Mouse (Mus musculus): ENCODE results near the gene 4930452B06Rik. TPM values are rescaled to one million over a fixed set of nuclear protein-coding genes. Genes with fewer than 3 reads are reported as not detected.
A peak's percentile ranks its signal among the peaks of the same experiment; 100 is the strongest.

4930452B06Rik gene
- polyA plus RNA-seq, 1 experiment from 2014 or later = 10.8 TPM

DNA sequence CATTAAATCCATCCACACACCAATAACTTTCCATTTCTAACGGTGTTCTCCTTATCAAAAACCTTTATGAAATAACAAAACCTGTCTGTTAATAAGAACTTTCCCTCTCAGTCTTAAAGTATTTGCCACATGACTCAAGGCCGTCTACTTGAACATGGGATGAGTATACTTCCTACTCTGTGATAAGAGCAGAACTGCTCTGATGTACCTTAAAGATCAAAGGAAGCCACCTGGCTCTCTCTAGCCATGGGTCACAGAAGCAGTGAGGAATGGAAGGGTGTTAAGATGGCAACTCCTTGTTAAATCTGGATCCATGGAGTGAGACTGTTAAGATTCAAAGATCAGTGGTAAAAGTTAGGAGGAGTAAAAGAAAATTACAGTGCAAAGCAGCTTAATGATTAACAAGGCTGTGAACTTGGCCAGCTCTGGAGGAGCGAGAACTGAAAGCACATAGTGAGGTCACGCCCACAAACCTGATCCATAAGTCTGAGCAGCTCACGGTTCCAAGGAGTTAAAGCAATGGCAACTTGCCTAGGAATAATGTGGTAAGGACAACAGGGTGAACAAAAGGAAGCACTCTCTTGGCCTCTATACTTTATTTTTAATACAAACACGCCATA lies 235.3 kb downstream of the 4930452B06Rik start:
- Histone ChIP-seq H3K27ac (no peak overlapping the region), H3K4me3 (no peak overlapping the region)
- 86% methylated on average over 6 of the region's 6 CpGs for WGBS

DNA sequence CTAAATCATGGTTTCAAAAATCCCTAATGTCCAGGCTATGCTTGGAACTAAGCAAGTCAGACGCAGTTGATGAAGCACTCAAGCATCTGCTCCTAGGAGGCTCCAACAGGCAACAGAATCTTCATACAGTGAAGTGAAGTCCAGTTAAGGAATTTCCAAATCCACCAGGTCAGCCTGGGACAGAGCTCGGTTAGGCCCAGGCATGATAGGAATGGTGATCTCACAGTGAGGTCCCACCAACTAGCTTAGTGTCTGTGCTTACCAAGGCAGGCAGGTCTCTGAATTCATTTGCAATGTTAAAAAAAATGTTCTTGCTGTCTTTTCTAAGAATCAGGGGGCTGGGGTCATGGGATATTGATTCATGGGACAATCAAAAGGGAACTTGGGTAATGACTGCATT lies 236.3 kb downstream of the 4930452B06Rik start:
- no peak for DNase-seq (ENCODE audit: low spot score)
- no peaks in the 10 kb centered on the region for H3K27me3 ChIP-seq (ENCODE audit: insufficient read depth, poor library complexity, severe bottlenecking)
- H3K4me3 ChIP-seq = no peak overlapping the region
- 80% methylated on average over 2 of the region's 2 CpGs for WGBS
- H3K27ac ChIP-seq = no peak overlapping the region
- no peaks in the 10 kb centered on the region for H3K4me1 ChIP-seq (replicated peaks)
- H3K9me3 ChIP-seq = no peaks in the 10 kb centered on the region
- H3K36me3 ChIP-seq = no peaks in the 10 kb centered on the region

More for the DNA sequence above, 235.3 kb downstream of the 4930452B06Rik start:
- DNase-seq (ENCODE audit: low spot score) = no peak
- Histone ChIP-seq H3K27me3 (ENCODE audit: insufficient read depth, poor library complexity, severe bottlenecking) (no peaks in the 10 kb centered on the region), H3K9me3 (no peaks in the 10 kb centered on the region), H3K4me1 (replicated peaks) (no peaks in the 10 kb centered on the region), H3K36me3 (no peaks in the 10 kb centered on the region)

DNA sequence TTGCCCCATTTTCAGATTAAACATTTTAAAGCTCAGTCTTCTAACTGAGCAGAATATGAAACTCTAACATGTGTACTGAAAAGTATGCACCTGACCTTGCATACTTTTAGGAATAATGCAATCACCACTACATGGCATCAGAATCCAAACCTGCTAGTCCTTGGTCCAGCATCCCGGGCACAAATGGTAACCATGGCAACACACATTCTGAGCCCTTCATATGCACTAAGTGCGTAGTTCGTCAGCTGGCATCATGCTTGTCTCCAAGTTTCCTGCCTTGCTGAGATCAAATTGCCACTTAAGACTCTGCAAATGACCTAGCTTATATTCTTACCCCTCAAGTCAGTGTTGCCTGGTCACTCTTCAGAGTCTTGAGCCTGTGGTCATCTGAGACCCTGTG lies 243.2 kb downstream of the 4930452B06Rik start:
- Histone ChIP-seq H3K4me3 (no peak overlapping the region), H3K4me1 (replicated peaks) (peaks cover 12% of the 10 kb centered on the region), H3K27ac (no peak overlapping the region), H3K27me3 (ENCODE audit: insufficient read depth, poor library complexity, severe bottlenecking) (no peaks in the 10 kb centered on the region), H3K36me3 (no peaks in the 10 kb centered on the region), H3K9me3 (no peaks in the 10 kb centered on the region)
- no peak for DNase-seq (ENCODE audit: low spot score)
- WGBS = 77% methylated on average over 3 of the region's 3 CpGs

DNA sequence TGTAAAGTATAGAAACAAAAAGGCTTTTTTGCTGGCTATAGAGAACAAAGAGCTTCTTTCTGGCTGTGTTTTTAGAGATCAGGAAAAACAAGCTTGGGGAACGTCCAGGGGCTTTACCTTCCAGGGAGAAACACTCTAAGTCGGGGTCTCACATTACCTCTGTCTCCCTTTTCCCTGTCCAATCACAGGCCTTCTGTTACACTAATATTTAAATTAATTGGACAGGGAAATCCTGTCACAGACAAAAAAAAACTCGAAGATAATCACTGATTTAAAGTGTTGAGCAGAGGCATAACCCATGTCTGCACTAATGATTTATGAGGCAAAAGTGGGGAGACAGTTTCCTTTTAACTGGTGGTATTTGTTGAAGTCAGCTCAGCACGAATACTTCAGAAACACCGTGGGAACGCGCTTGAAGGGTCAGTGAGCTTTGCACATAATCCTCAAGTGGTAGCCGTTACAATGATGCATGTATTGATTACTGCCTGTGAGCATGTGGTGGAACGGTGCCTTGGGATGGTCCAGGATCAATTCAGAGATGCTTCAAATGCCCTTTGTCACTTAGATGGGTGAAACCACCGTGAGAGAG lies 244.7 kb downstream of the 4930452B06Rik start:
- peak; percentile 25 for DNase-seq (ENCODE audit: low spot score)
- H3K27ac ChIP-seq = peak overlapping the region; percentile 53

DNA sequence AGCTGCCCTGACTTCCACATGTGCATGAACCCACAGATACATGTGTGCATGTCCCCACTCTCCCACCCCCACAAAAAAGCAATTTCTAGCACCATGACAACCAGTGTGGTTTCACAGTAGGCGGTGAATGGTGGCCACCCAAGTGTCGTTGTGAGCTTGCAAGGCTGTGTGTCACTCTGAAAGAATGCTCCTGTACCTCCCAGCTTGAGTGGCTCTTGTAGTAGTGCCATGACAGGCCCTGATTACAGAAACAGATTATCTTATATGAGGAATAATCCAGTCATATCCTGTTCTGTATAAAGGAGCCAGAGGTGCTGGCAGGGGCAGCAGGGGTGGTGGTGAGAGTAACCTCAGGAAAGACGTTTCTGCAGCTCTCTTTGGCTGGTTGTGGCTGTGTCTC lies 247.4 kb downstream of the 4930452B06Rik start:
- H3K4me3 ChIP-seq = no peak overlapping the region
- no peaks in the 10 kb centered on the region for H3K9me3 ChIP-seq
- H3K4me1 ChIP-seq (replicated peaks) = peaks cover 12% of the 10 kb centered on the region
- 71% methylated on average over 3 of the region's 3 CpGs for WGBS
- H3K27me3 ChIP-seq (ENCODE audit: insufficient read depth, poor library complexity, severe bottlenecking) = no peaks in the 10 kb centered on the region
- no peak for DNase-seq (ENCODE audit: low spot score)
- no peak overlapping the region for H3K27ac ChIP-seq
- H3K36me3 ChIP-seq = no peaks in the 10 kb centered on the region

More for the DNA sequence above, 244.7 kb downstream of the 4930452B06Rik start:
- Histone ChIP-seq H3K4me1 (replicated peaks) (peaks cover 12% of the 10 kb centered on the region), H3K27me3 (ENCODE audit: insufficient read depth, poor library complexity, severe bottlenecking) (no peaks in the 10 kb centered on the region), H3K36me3 (no peaks in the 10 kb centered on the region), H3K4me3 (no peak overlapping the region), H3K9me3 (no peaks in the 10 kb centered on the region)
- 38% methylated on average over 10 of the region's 10 CpGs for whole genome bisulfite sequencing

DNA sequence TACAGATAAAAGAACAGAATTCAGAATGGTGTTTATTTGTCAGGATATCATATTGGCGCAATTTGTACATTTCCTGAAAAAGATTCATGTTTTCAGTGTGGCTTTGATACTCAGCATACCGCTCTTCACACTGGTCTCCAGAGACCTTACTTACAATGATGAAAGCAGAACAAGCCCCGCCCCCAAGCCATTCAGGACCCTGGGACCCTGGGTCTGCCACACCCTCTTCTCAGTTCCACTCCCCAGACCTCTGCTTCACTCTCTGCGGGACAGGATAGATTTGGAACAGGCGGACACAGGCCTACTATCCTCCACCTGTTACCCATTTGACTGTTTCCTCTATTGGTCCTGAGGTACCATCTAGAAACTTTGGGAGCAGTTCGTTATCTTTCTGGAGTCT lies 260.1 kb downstream of the 4930452B06Rik start:
- Histone ChIP-seq H3K9me3 (no peaks in the 10 kb centered on the region), H3K36me3 (no peaks in the 10 kb centered on the region), H3K4me1 (replicated peaks) (0 out of 2 replicates have a peak, but pooled peaks cover 3% of the 10 kb centered on the region), H3K4me3 (no peak overlapping the region), H3K27me3 (ENCODE audit: insufficient read depth, poor library complexity, severe bottlenecking) (no peaks in the 10 kb centered on the region), H3K27ac (no peak overlapping the region)
- 67% methylated on average over 6 of the region's 6 CpGs for WGBS
- no peak for DNase-seq (ENCODE audit: low spot score)

DNA sequence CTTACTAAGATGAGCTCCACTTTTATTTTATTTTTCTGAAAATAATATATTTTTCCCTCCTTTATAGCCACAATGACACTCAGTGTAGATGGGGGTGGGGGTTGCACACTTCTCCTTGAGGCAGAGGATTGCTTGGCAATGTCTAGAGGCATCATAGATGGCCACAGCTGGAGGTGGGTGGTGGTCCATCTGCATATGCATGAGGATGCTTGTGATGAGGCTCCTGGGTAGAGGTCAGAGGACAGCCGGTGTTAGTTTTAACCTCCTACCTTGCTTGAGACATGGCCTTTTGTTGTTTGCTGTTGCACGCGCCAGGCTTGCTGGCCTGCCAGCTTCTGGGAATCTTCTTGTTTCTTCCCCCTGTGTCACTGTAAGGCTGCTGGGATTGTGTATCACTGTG lies 262.7 kb downstream of the 4930452B06Rik start:
- Histone ChIP-seq H3K27me3 (ENCODE audit: insufficient read depth, poor library complexity, severe bottlenecking) (no peaks in the 10 kb centered on the region), H3K36me3 (no peaks in the 10 kb centered on the region), H3K9me3 (no peaks in the 10 kb centered on the region), H3K27ac (no peak overlapping the region), H3K4me1 (replicated peaks) (0 out of 2 replicates have a peak, but pooled peaks cover 3% of the 10 kb centered on the region), H3K4me3 (no peak overlapping the region)
- WGBS = 67% methylated on average over 3 of the region's 3 CpGs
- no peak for DNase-seq (ENCODE audit: low spot score)

DNA sequence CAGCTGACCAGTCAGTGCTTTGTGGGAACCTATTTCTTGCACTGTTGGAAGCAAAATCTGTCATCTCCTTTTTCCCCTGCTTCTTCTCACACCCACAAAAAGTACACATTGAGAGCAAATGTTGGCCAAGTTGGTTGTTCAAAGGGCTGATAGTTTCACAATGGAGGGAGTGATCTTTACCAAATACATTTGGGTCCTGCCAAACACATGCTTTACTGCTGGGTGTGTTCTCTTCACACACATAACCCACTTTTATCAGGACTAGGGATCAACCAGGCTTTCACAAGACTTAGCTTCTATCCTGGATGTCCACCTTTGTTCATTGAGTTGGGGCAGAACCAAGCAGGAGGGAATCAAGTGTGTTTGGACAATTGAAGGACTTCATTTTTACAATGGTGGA lies 267.5 kb downstream of the 4930452B06Rik start:
- Histone ChIP-seq H3K9me3 (no peaks in the 10 kb centered on the region), H3K4me1 (replicated peaks) (no peaks in the 10 kb centered on the region), H3K27ac (no peak overlapping the region), H3K4me3 (no peak overlapping the region), H3K27me3 (ENCODE audit: insufficient read depth, poor library complexity, severe bottlenecking) (no peaks in the 10 kb centered on the region), H3K36me3 (no peaks in the 10 kb centered on the region)
- DNase-seq (ENCODE audit: low spot score) = no peak

DNA sequence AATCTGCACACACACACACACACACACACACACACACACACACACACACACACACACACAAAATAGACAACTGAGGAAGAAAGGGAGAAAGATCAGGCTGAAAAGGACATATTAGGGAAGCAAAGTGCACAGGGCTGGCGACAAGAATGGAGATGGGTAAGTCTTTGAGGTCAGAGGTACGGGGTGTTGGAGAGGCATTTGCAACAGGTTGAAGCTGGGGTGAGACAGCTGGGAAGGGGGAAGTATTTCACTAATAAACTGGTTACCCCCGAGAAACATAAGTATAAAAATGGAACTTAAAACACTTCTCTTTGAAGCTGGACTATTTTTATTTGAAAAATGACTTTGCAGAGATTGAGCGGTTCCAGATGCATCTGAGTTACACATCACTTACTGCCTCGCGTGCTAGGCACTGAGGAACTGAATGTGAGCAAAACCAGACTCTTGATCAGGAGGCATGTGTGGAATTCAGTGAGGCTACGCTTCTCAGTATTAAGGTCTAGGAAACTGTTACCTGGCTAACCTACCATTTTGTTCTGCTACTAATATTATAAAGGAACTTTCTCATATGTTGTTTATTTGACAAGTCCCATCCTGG lies 270.3 kb downstream of the 4930452B06Rik start:
- Histone ChIP-seq H3K36me3 (no peaks in the 10 kb centered on the region), H3K4me3 (no peak overlapping the region), H3K4me1 (replicated peaks) (no peaks in the 10 kb centered on the region), H3K9me3 (no peaks in the 10 kb centered on the region), H3K27ac (no peak overlapping the region), H3K27me3 (ENCODE audit: insufficient read depth, poor library complexity, severe bottlenecking) (no peaks in the 10 kb centered on the region)
- 90% methylated on average over 7 of the region's 7 CpGs for WGBS
- DNase-seq (ENCODE audit: low spot score) = no peak

DNA sequence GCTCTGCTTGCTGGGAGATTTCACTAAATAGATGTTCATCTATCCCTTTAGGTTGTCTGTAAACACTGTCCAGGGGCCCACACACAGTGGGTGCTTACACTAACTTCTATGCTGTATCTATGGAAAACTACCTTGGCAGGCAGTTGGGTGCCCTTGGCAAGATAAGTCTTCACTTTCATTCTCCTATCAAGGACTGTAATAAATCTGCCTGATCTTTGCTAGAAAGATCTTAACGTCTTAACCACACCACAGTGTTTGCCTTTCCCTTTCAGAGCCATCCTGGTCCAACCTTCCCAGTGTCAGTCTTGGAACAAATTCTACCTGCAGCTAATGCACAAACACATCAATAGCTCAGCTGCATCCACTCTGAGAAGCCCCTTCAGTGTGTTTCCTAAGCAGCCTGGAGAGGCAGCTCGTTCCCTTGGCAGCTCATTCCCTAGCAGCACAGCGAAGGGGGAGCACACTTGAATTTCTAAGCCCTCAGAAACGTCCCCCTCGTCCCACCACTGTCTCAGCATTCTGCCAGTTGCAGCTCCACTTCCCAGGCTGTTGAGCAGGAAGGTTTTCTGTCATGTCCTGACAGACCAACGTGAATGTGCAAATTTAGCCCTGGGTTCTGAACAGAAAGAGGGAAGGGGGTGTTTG lies 273.7 kb downstream of the 4930452B06Rik start:
- Histone ChIP-seq H3K4me3 (no peak overlapping the region), H3K9me3 (no peaks in the 10 kb centered on the region), H3K36me3 (no peaks in the 10 kb centered on the region), H3K27me3 (ENCODE audit: insufficient read depth, poor library complexity, severe bottlenecking) (no peaks in the 10 kb centered on the region), H3K4me1 (replicated peaks) (no peaks in the 10 kb centered on the region), H3K27ac (no peak overlapping the region)
- 64% methylated on average over 6 of the region's 6 CpGs for WGBS
- DNase-seq (ENCODE audit: low spot score) = no peak

Data from hindbrain, embryonic 10.5 days (tissue).